Mouse (Mus musculus) forebrain, embryonic 15.5 days (tissue): ENCODE data around the gene Mapk8ip3. TPM values are rescaled to one million over a fixed set of nuclear protein-coding genes. Genes with fewer than 3 reads are reported as not detected.

Source experiments
- ATAC-seq: fragments of 200-750 bp; cut with Nextera tagmentation; replicated peaks from 2 replicates; pipeline ENCODE4 v1.8.0; 2017; ENCODE audit warnings: mild to moderate bottlenecking, moderate TSS enrichment, moderate library complexity
- H3K27ac ChIP-seq: fragments of 300-500 bp; sonication (generic); replicated peaks from 2 replicates; pipeline ENCODE4 v1.5.1; 2015; ENCODE audit warnings: mild to moderate bottlenecking, inconsistent platforms
- H3K27me3 ChIP-seq: fragments of 300-500 bp; sonication (generic); 2 replicates; pipeline ENCODE4 v1.6.1; 2015; ENCODE audit warnings: inconsistent platforms
- H3K36me3 ChIP-seq: fragments of 300-500 bp; sonication (generic); 2 replicates; pipeline ENCODE4 v1.6.1; 2015; ENCODE audit warnings: mild to moderate bottlenecking, inconsistent platforms
- H3K4me1 ChIP-seq: fragments of 300-500 bp; sonication (generic); 2 replicates; pipeline ENCODE4 v1.6.1; 2015; ENCODE audit warnings: inconsistent platforms
- H3K4me2 ChIP-seq: fragments of 300-500 bp; sonication (generic); replicated peaks from 2 replicates; pipeline ENCODE4 v1.6.1; 2015; ENCODE audit warnings: mild to moderate bottlenecking, inconsistent platforms
- H3K4me3 ChIP-seq: fragments of 300-500 bp; sonication (generic); 2 replicates; pipeline ENCODE4 v1.5.1; 2015; ENCODE audit warnings: mild to moderate bottlenecking, inconsistent platforms
- H3K9ac ChIP-seq: fragments of 300-500 bp; sonication (generic); replicated peaks from 2 replicates; pipeline ENCODE4 v1.6.1; 2015; ENCODE audit warnings: mild to moderate bottlenecking, inconsistent platforms
- H3K9me3 ChIP-seq: fragments of 300-500 bp; sonication (generic); 2 replicates; pipeline ENCODE4 v1.6.1; 2016; ENCODE audit warnings: inconsistent platforms
- WGBS: fragments of 180-500 bp; shearing (Covaris S2); methylation state at CpG from one replicate; pipeline ENCODE4 v1.1.7; 2015; ENCODE audit warnings: mixed read lengths; 5-methylcytosine and 5-hydroxymethylcytosine counted together
- polyA plus RNA-seq: library from polyadenylated mRNA; unstranded; fragments of >200 nt; fragmentation: Nextera tagmentation; extraction: Ambion mirVana; gene quantifications from 2 replicates; pipeline ENCODE4 v1.2.1, GENCODE M21; 2015

Mapk8ip3 gene
- polyA plus RNA-seq, 1 experiment from 2014 or later, result 90.6 TPM

DNA sequence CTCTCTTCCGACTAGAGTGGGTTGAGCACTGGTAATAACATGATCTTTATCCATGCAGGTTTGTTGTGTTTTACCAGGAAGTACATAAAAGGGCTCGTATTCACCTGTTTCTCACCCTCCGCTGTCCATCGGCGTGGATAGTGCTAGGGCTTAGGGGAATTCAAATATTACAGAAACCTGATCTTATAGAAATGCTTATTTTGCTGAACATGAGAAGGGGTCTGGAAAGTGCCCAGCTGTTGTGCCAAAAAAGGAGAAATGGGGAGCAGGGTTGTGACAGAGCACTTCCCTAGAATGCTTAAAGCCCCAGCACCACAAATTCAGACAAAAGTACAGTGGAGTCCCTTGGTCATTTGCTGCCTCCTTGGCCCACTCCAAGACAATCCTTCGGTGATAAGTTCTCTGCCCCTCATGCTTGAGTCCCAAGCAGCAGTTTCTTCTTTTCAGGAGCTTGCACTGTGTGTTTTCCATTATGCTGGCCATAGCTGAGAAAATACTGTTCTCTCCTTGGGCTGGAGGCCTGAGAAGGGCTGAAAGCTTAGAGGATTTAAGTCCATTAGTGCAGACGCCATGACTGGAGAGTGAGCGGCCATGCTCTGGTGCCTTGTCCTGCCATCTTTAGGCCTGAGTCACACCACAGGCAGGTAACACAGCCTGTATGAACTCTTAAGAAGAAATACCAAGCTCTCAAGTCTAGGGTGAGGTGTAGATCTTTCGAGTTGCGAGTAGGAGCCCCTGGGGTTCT lies 85.2 kb downstream of the Mapk8ip3 start:
- Histone ChIP-seq H3K27me3 (no peaks in the 10 kb centered on the region), H3K4me3 (peak overlapping the region; percentile 80), H3K4me2 (peak overlapping the region; percentile 97), H3K9ac (peak overlapping the region; percentile 75; the same call in 1 of the 2 replicates), H3K4me1 (peaks cover 27% of the 10 kb centered on the region), H3K27ac (no peak overlapping the region), H3K9me3 (no peaks in the 10 kb centered on the region), H3K36me3 (peaks cover 11% of the 10 kb centered on the region)
- ATAC-seq, result no peak
- WGBS, result 79% methylated on average over 10 of the region's 10 CpGs

GRCm38 (mm10) chr17:24850773-24851127 lies 86.0 kb downstream of the Mapk8ip3 start:
- WGBS, result under 1% methylated on average over 20 of the region's 20 CpGs
- peak overlapping the region; percentile 80 for H3K4me3 ChIP-seq
- no peaks in the 10 kb centered on the region for H3K9me3 ChIP-seq
- no peak for ATAC-seq
- H3K9ac ChIP-seq, result peak overlapping the region; percentile 75
- peak overlapping the region; percentile 97 for H3K4me2 ChIP-seq
- H3K36me3 ChIP-seq, result peaks cover 11% of the 10 kb centered on the region
- H3K27ac ChIP-seq, result peak overlapping the region; percentile 62
- H3K27me3 ChIP-seq, result no peaks in the 10 kb centered on the region
- peaks cover 27% of the 10 kb centered on the region for H3K4me1 ChIP-seq

DNA sequence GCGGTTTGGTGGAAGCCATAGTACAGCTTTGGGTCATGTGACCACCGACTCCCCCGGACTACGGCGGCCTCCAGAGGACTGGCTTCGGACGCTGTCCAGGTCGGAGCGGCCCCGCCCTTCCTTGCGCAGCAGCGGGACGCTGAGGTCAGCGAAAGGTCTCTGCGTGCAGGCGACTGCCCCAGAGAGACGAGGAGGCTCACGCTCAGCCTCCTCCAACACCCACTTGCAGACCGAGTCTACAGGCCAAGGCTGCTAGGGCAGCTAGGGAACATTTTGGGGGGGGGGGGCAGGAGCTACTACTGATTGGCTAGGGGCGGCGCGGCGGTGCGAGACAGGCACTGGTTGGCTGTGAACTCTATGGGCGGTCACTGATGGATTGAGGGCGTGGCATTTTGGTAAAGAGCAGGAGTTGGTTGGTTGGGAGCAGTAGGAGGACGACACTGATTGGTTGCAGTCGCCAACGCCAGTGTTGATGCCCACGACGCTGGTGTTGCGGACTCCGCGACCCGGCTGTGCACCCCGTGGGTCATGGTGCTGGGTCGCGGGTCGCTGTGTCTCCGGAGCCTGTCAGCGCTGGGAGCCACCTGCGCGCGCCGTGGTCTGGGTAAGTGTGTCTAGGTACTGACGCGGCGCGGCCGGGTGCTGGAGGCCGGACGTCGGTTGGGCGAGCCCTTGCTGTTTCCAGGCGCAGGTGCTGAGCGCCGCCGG lies 86.6 kb downstream of the Mapk8ip3 start, which contains the start of gene Fahd1:
Gene Fahd1, minus strand, starts transcription at position 300 of the 708 bp plus-strand sequence.
- Histone ChIP-seq H3K9me3 (no peaks in the 10 kb centered on the region), H3K4me3 (peak within 1 kb of the TSS; percentile 80), H3K27ac (peak within 1 kb of the TSS; percentile 94), H3K27me3 (no peaks in the 10 kb centered on the region), H3K9ac (peak within 1 kb of the TSS; percentile 81), H3K4me1 (peaks cover 27% of the 10 kb centered on the region), H3K36me3 (peaks cover 11% of the 10 kb centered on the region), H3K4me2 (peak within 1 kb of the TSS; percentile 97)
- ATAC-seq, result peak; percentile 100
- WGBS, result under 1% methylated on average over 58 of the region's 58 CpGs

DNA sequence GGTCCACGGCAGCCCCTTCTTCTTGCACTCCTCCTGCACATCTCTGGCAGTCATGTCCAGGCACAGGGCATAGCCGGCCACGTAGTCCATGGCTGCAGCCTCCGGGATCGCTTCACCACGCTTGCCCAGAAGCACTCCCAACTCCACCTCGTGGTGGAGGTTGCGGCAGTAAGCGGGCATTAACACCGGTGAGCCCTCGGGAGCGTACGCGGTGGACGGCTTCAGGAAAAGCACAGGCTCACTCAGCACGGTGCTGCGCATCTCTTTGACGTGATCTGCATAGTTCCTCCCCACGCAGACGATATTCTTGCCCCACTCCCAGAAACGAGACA lies 87.1 kb downstream of the Mapk8ip3 start:
- no peaks in the 10 kb centered on the region for H3K9me3 ChIP-seq
- peak overlapping the region; percentile 80 for H3K4me3 ChIP-seq
- no peaks in the 10 kb centered on the region for H3K27me3 ChIP-seq
- under 1% methylated on average over 21 of the region's 21 CpGs for WGBS
- H3K4me2 ChIP-seq, result peak overlapping the region; percentile 97
- peak overlapping the region; percentile 81 for H3K9ac ChIP-seq
- H3K4me1 ChIP-seq, result peaks cover 27% of the 10 kb centered on the region
- peak overlapping the region; percentile 94 for H3K27ac ChIP-seq
- no peak for ATAC-seq
- peaks cover 11% of the 10 kb centered on the region for H3K36me3 ChIP-seq

- peaks cover 3% of the 10 kb centered on the region for H3K36me3 ChIP-seq
- H3K4me1 ChIP-seq, result peaks cover 27% of the 10 kb centered on the region
- peak overlapping the region; percentile 97; the same call in 1 of the 2 replicates for H3K4me2 ChIP-seq
- H3K9me3 ChIP-seq, result no peaks in the 10 kb centered on the region
- H3K9ac ChIP-seq, result no peak overlapping the region
- no peak for ATAC-seq
- no peak overlapping the region for H3K27ac ChIP-seq
- no peaks in the 10 kb centered on the region for H3K27me3 ChIP-seq
- H3K4me3 ChIP-seq, result 0 out of 2 replicates have a peak overlapping the region, but pooled peaks have one; percentile 2
Measured at GRCm38 (mm10) chr17:24848600-24849031, 88.2 kb downstream of the Mapk8ip3 start.

GRCm38 (mm10) chr17:24847386-24847785 lies 89.4 kb downstream of the Mapk8ip3 start:
- no peaks in the 10 kb centered on the region for H3K27me3 ChIP-seq
- no peak overlapping the region for H3K4me2 ChIP-seq
- peaks cover 27% of the 10 kb centered on the region for H3K4me1 ChIP-seq
- WGBS, result 98% methylated on average over 1 of the region's 1 CpGs
- H3K4me3 ChIP-seq, result no peak overlapping the region
- no peaks in the 10 kb centered on the region for H3K9me3 ChIP-seq
- H3K27ac ChIP-seq, result no peak overlapping the region
- no peak for ATAC-seq
- no peak overlapping the region for H3K9ac ChIP-seq
- no peaks in the 10 kb centered on the region for H3K36me3 ChIP-seq

GRCm38 (mm10) chr17:24844525-24844924 lies 92.3 kb downstream of the Mapk8ip3 start:
- no peak for ATAC-seq
- no peak overlapping the region for H3K4me3 ChIP-seq

DNA sequence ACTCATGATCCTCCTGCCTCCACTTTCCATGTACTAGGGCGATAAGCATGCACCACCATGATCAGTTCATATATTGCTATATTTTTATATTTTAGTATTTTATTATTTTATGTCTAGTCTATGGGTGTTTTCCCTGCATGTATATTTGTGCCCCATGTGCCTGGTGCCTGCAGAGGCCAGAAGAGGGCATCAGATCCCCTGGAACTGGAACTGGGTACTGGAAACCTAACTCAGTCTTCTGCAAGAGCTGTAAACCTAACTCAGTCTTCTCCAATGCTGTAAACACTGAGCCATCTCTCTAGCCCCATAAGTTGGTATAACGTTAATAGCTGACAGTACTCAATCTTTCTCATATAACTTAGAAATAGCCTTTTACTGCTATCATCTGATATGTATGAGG lies 94.1 kb downstream of the Mapk8ip3 start:
- H3K4me1 ChIP-seq, result no peaks in the 10 kb centered on the region
- WGBS, result 61% methylated on average over 2 of the region's 2 CpGs
- no peak overlapping the region for H3K9ac ChIP-seq
- H3K36me3 ChIP-seq, result no peaks in the 10 kb centered on the region
- H3K27me3 ChIP-seq, result peaks cover 5% of the 10 kb centered on the region; the same call in 1 of the 2 replicates
- no peak overlapping the region for H3K4me2 ChIP-seq
- H3K4me3 ChIP-seq, result no peak overlapping the region
- no peak for ATAC-seq
- no peaks in the 10 kb centered on the region for H3K9me3 ChIP-seq
- H3K27ac ChIP-seq, result no peak overlapping the region

More at GRCm38 (mm10) chr17:24844525-24844924, 92.3 kb downstream of the Mapk8ip3 start:
- no peak overlapping the region for H3K4me2 ChIP-seq
- WGBS, result 55% methylated on average over 9 of the region's 9 CpGs
- H3K27me3 ChIP-seq, result peaks cover 5% of the 10 kb centered on the region; the same call in 1 of the 2 replicates
- H3K36me3 ChIP-seq, result no peaks in the 10 kb centered on the region
- no peak overlapping the region for H3K27ac ChIP-seq
- no peaks in the 10 kb centered on the region for H3K9me3 ChIP-seq
- no peak overlapping the region for H3K9ac ChIP-seq
- H3K4me1 ChIP-seq, result peaks cover 14% of the 10 kb centered on the region

Other genes starting within 250 kb of the Mapk8ip3 start
- gene Syngr3, start 247.0 kb downstream of the Mapk8ip3 start, polyA plus RNA-seq, result 134 and 145 TPM in 2 replicates
- 38.7 TPM in 2 replicates for gene Gfer, start 240.8 kb downstream of the Mapk8ip3 start, polyA plus RNA-seq
- 1.4 and 2.0 TPM in 2 replicates for gene Noxo1, start 240.7 kb downstream of the Mapk8ip3 start, polyA plus RNA-seq
- 79.5 and 83.9 TPM in 2 replicates for gene Tbl3, start 229.3 kb downstream of the Mapk8ip3 start, polyA plus RNA-seq
- not detected in 2 replicates for gene Rnf151, start 218.9 kb downstream of the Mapk8ip3 start, polyA plus RNA-seq
- 816 and 846 TPM in 2 replicates for gene Rps2, start 218.9 kb downstream of the Mapk8ip3 start, polyA plus RNA-seq
- 249 and 261 TPM in 2 replicates for gene Ndufb10, start 212.5 kb downstream of the Mapk8ip3 start, polyA plus RNA-seq
- gene Rpl3l, start 209.2 kb downstream of the Mapk8ip3 start, polyA plus RNA-seq, result not detected in 2 replicates
- 20.5 and 22.5 TPM in 2 replicates for gene Msrb1, start 200.3 kb downstream of the Mapk8ip3 start, polyA plus RNA-seq
- gene Hs3st6, start 184.0 kb downstream of the Mapk8ip3 start, polyA plus RNA-seq, result not detected in 2 replicates
- gene Meiob, start 132.7 kb downstream of the Mapk8ip3 start, polyA plus RNA-seq, result not detected in 2 replicates
- gene Hagh, start 96.8 kb downstream of the Mapk8ip3 start, polyA plus RNA-seq, result 45.1 and 45.7 TPM in 2 replicates
- 16.0 and 16.8 TPM in 2 replicates for gene Fahd1, start 86.6 kb downstream of the Mapk8ip3 start, polyA plus RNA-seq
- gene Igfals, start 71.0 kb downstream of the Mapk8ip3 start, polyA plus RNA-seq, result 0.11 TPM in 1 of 2 replicates, not detected in the other
- gene Nubp2, start 50.6 kb downstream of the Mapk8ip3 start, polyA plus RNA-seq, result 73.2 and 74.2 TPM in 2 replicates
- 81.5 and 82.5 TPM in 2 replicates for gene Spsb3, start 50.3 kb downstream of the Mapk8ip3 start, polyA plus RNA-seq
- gene Eme2, start 41.9 kb downstream of the Mapk8ip3 start, polyA plus RNA-seq, result 32.8 and 34.6 TPM in 2 replicates
- gene Mrps34, start 41.9 kb downstream of the Mapk8ip3 start, polyA plus RNA-seq, result 77.6 and 82.2 TPM in 2 replicates
- 69.6 and 72.6 TPM in 2 replicates for gene Nme3, start 40.5 kb downstream of the Mapk8ip3 start, polyA plus RNA-seq
- gene Jpt2, start 23.7 kb upstream of the Mapk8ip3 start, polyA plus RNA-seq, result 101 and 114 TPM in 2 replicates
- 7.6 and 8.5 TPM in 2 replicates for gene Cramp1l, start 78.8 kb upstream of the Mapk8ip3 start, polyA plus RNA-seq
- 24.0 and 25.4 TPM in 2 replicates for gene Ift140, start 79.1 kb upstream of the Mapk8ip3 start, polyA plus RNA-seq
- 10.5 and 11.5 TPM in 2 replicates for gene Tmem204, start 146.6 kb upstream of the Mapk8ip3 start, polyA plus RNA-seq
- 54.6 and 57.2 TPM in 2 replicates for gene Telo2, start 179.0 kb upstream of the Mapk8ip3 start, polyA plus RNA-seq
- gene Ptx4, start 183.8 kb upstream of the Mapk8ip3 start, polyA plus RNA-seq, result not detected in 2 replicates
- 28.8 and 30.4 TPM in 2 replicates for gene Clcn7, start 196.4 kb upstream of the Mapk8ip3 start, polyA plus RNA-seq
- gene Ccdc154, start 225.5 kb upstream of the Mapk8ip3 start, polyA plus RNA-seq, result not detected in 2 replicates
- gene Gm38655, start 238.5 kb upstream of the Mapk8ip3 start, polyA plus RNA-seq, result not detected in 2 replicates
- gene BC003965, start 247.6 kb upstream of the Mapk8ip3 start, polyA plus RNA-seq, result 35.7 and 37.8 TPM in 2 replicates